Mouse (Mus musculus) frontal cortex, adult 2 months (tissue): ENCODE data around the gene Szrd1. TPM values are rescaled to one million over a fixed set of nuclear protein-coding genes. Genes with fewer than 3 reads are reported as not detected.

Experiments
- DNase-seq, 2 experiments: peaks; one replicate each; pipeline ENCODE4 v3.0.0; 2022; ENCODE audit warnings: low spot score in 1 of 2; ENCODE audit errors: extremely low spot score in 1 of 2
- polyA plus RNA-seq: library from polyadenylated mRNA; depleted of rRNA; stranded (reverse); fragments of >200 nt; gene quantifications from 2 replicates; pipeline ENCODE4 v1.2.3, GENCODE M21; 2012; rRNA removed

The Szrd1 gene
- polyA plus RNA-seq, 1 experiment = 22.3 TPM

GRCm38 (mm10) chr4:141074109-141074508 is 65.5 kb downstream of the Szrd1 start:
- DNase-seq = no peak

GRCm38 (mm10) chr4:141073661-141074060 is 65.9 kb downstream of the Szrd1 start:
- peak; percentile 72 to 87 for DNase-seq

- DNase-seq = peak in 1 of 2 experiments; percentile 0
These were observed 67.1 kb downstream of the Szrd1 start for GRCm38 (mm10) chr4:141072502-141072901.

- peak in 1 of 2 experiments; percentile 75 for DNase-seq
These were observed 69.8 kb downstream of the Szrd1 start for GRCm38 (mm10) chr4:141069731-141070130.

GRCm38 (mm10) chr4:141068655-141069054 is 70.9 kb downstream of the Szrd1 start:
- DNase-seq = no peak

- DNase-seq = no peak
These were observed 72.0 kb downstream of the Szrd1 start for GRCm38 (mm10) chr4:141067516-141068046.

- DNase-seq = no peak
These were observed 72.7 kb downstream of the Szrd1 start for GRCm38 (mm10) chr4:141066709-141067515.

GRCm38 (mm10) chr4:141065123-141065522 is 74.5 kb downstream of the Szrd1 start:
- DNase-seq = peak; percentile 80 to 92

- no peak for DNase-seq
These were observed 75.4 kb downstream of the Szrd1 start for GRCm38 (mm10) chr4:141064104-141064659.

Other genes starting within 250 kb of the Szrd1 start
- gene Padi2, start 233.4 kb downstream of the Szrd1 start, polyA plus RNA-seq = 12.2 and 13.0 TPM in 2 replicates
- 282 and 283 TPM in 2 replicates for gene Sdhb, start 178.6 kb downstream of the Szrd1 start, polyA plus RNA-seq
- gene Atp13a2, start 152.9 kb downstream of the Szrd1 start, polyA plus RNA-seq = 176 and 177 TPM in 2 replicates
- gene Mfap2, start 129.4 kb downstream of the Szrd1 start, polyA plus RNA-seq = 8.8 and 9.5 TPM in 2 replicates
- gene Crocc, start 79.2 kb downstream of the Szrd1 start, polyA plus RNA-seq = 70.4 and 80.2 TPM in 2 replicates
- 55.7 and 60.3 TPM in 2 replicates for gene Necap2, start 61.4 kb downstream of the Szrd1 start, polyA plus RNA-seq
- gene Spata21, start 51.4 kb downstream of the Szrd1 start, polyA plus RNA-seq = 0.36 and 0.50 TPM in 2 replicates
- gene Fbxo42, start 8.1 kb upstream of the Szrd1 start, polyA plus RNA-seq = 20.9 and 21.0 TPM in 2 replicates
- gene Rsg1, start 74.2 kb upstream of the Szrd1 start, polyA plus RNA-seq = 3.4 and 3.8 TPM in 2 replicates
- 10.4 and 11.8 TPM in 2 replicates for gene Arhgef19, start 99.7 kb upstream of the Szrd1 start, polyA plus RNA-seq
- 2.3 and 2.6 TPM in 2 replicates for gene Epha2, start 161.5 kb upstream of the Szrd1 start, polyA plus RNA-seq
- gene Fam131c, start 228.4 kb upstream of the Szrd1 start, polyA plus RNA-seq = 5.2 and 5.6 TPM in 2 replicates